Mouse (Mus musculus): Measurements from ENCODE around the gene Sec22b. TPM values are rescaled to one million over a fixed set of nuclear protein-coding genes. Genes with fewer than 3 reads are reported as not detected.
A peak's percentile ranks its signal among the peaks of the same experiment; 100 is the strongest.

Gene Sec22b
- polyA plus RNA-seq, 1 experiment from 2014 or later = 139 TPM

DNA sequence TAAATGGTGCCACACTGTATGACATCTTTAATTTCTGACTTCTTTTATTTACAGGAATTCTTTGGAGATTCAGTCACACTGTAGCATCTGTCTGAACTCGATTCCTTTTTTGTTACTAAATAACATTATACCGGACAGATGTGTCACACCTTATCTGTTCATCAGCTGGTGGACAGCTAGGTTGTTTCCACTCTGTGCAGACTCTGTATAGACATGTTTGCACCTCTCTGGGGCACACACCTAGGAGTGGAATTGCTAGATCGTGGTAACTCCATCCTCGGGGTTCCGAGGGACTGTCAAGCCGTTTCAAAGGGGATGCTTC lies 36.9 kb downstream of the Sec22b start:
- WGBS = 86% methylated on average over 6 of the region's 6 CpGs
- Histone ChIP-seq H3K27ac (peak overlapping the region; percentile 40; the same call in 1 of the 2 replicates), H3K27me3 (ENCODE audit: low read depth, poor library complexity, severe bottlenecking) (no peaks in the 10 kb centered on the region; the same call in 1 of the 2 replicates), H3K36me3 (no peaks in the 10 kb centered on the region), H3K4me3 (no peak overlapping the region), H3K9me3 (replicated peaks) (no peaks in the 10 kb centered on the region), H3K4me1 (peaks cover 78% of the 10 kb centered on the region)
- DNase-seq (ENCODE audit: low spot score) = no peak

DNA sequence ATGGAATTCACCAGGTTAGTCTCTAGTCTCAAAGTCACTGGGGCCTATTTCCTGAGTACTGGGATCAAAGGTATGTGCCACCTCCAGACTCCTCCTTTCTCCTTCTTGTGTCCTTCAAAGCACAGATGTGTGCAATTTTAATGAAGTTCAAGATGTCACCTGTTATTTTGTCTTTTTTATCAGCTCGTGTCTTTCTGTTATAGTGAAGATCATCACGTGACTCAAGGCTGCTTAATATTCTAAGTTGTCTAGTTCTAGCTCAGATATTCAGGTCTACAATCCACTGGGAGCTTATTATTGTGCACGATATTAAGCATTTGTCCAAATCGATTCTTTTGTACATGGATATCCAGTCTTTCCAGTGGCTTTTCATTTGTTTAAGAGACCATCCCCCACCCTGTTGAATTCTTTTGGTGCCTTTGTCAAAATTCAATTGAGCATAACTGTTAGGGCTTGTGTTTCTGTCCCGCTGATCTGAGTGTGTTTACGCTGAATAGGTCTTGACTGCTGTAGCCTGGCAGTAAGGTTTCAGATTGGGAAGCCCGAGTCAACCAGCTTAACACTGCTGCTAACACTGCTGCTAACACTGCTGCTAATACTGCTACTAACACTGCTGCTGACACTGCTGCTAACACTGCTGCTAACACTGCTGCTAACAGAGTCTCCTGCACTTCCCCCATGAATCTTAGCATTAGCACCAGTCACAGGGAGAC lies 38.0 kb downstream of the Sec22b start:
- 58% methylated on average over 7 of the region's 7 CpGs for WGBS
- H3K4me1 ChIP-seq = peaks cover 74% of the 10 kb centered on the region
- no peaks in the 10 kb centered on the region; the same call in 1 of the 2 replicates for H3K27me3 ChIP-seq (ENCODE audit: low read depth, poor library complexity, severe bottlenecking)
- no peak overlapping the region for H3K4me3 ChIP-seq
- H3K27ac ChIP-seq = peak overlapping the region; percentile 97
- no peaks in the 10 kb centered on the region for H3K9me3 ChIP-seq (replicated peaks)
- no peak for DNase-seq (ENCODE audit: low spot score)
- no peaks in the 10 kb centered on the region for H3K36me3 ChIP-seq

DNA sequence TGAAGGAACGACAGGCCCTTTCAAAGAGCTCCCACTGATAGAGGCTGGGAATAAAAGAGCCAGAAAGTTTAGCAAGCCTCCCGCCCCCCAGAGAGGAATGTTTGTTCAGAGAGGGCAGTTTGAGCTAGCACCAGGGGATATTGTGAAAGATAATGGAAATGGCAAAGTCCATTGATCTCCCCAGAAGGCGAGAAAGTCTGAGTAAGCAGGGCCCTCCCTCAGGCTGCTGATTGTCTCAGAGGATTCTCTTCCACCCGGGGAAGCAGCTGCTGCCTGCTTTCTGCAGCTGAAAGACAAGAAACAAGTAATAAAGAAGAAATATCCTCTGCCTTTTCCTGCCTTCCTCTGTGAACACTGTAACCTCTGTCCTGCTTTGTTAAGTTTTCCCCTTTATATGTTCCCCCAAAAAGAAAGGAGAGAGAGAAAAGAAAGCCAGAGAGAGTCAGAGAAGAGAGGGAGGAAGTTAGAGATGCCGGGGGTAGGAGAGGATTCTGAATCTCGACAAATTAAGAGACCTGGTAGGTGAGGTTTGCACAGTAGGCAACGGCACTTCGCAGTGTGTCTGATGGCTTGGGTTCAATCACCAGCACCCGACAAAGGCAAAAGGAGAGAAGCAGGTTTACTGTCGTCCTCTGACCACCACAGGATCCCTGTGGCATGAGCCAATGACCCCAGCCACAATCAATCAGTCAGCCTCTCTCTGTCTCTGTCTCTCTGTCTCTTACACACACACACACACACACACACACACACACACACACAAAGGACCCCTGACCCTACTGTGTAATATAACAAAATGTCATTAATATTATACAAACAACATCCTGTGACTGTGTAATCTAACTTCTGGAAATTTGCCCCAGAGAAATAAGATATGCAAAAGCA lies 38.9 kb downstream of the Sec22b start:
- Histone ChIP-seq H3K27me3 (ENCODE audit: low read depth, poor library complexity, severe bottlenecking) (no peaks in the 10 kb centered on the region; the same call in 1 of the 2 replicates), H3K4me1 (peaks cover 74% of the 10 kb centered on the region), H3K36me3 (no peaks in the 10 kb centered on the region), H3K27ac (peak overlapping the region; percentile 97), H3K4me3 (no peak overlapping the region), H3K9me3 (replicated peaks) (no peaks in the 10 kb centered on the region)
- DNase-seq (ENCODE audit: low spot score) = no peak
- 7% methylated on average over 10 of the region's 10 CpGs for WGBS

DNA sequence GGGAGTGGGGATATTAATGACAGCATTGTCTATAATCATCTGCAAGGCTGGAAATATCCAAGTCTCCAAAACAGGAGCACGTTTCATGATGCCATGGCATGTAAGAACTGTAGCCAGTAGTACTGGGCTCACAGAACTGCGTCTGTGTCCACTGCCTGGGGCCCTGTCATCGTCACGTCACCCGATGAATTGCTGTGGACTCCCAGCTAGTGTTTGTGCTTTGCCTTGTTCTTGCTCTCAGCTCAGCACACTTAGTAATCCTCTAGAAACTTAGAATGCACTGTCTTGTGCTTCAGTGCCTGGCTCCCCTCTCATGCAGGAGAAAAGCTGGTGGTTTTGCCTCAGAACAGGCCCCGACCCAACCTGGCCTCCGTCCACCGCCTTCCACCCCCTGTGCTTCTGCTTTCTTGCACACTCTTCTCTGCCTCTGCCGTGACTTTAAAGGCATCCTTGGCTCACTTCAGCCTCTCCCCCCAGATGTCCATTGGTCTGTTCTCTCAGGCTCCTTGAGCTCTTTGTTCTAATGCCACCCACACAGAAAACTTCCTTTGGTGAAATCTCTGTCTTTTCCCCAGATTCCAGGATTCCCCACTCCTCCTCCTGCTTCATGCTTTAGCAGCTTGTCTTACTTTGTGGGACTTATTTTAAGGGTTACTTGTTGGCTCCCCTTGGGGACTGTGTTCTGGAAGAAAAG lies 39.7 kb downstream of the Sec22b start:
- Histone ChIP-seq H3K27me3 (ENCODE audit: low read depth, poor library complexity, severe bottlenecking) (no peaks in the 10 kb centered on the region; the same call in 1 of the 2 replicates), H3K27ac (peak overlapping the region; percentile 97), H3K4me3 (no peak overlapping the region), H3K4me1 (peaks cover 66% of the 10 kb centered on the region), H3K9me3 (replicated peaks) (no peaks in the 10 kb centered on the region), H3K36me3 (no peaks in the 10 kb centered on the region)
- 28% methylated on average over 9 of the region's 9 CpGs for WGBS
- no peak for DNase-seq (ENCODE audit: low spot score)

DNA sequence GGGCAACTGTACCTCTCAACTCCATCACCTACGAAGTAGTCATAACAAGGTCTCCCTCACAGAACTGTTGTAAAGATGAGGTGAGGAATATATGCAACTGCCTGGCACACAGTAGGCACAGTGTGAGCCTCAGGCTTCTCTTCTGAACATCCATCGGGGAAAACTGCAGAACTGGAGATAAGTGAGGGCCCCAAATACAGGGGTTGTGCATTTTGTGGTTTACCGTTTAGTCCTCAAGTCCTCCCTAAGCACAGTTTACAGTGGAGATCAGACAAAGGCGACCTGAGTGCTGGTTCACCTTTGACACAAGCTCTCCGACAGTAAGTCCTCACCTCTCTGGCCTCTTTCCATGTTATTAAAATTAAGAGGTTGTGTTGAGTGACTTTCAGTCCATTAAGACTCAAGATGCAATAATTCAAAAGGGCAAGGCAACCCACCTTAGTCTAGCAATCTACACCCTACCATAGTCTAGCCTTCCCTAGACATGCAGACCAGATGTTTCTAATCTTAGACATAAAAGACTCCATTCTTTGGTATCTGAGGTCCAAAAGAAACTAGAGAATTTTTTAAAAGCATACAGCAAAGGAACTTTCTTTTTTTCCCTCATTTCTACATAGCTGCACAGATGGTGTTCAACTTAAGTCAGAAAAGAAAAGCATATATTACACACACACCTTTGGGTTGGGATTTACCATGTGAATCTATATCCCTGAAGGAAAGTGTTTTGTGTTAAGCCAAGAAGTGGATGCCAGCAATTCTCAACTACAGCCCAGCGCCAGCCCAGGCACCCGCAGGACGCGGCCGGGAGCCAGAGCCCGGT lies 40.7 kb downstream of the Sec22b start:
- H3K27ac ChIP-seq = peak overlapping the region; percentile 97
- no peak for DNase-seq (ENCODE audit: low spot score)
- H3K4me1 ChIP-seq = peaks cover 70% of the 10 kb centered on the region
- WGBS = 19% methylated on average over 11 of the region's 11 CpGs
- H3K27me3 ChIP-seq (ENCODE audit: low read depth, poor library complexity, severe bottlenecking) = no peaks in the 10 kb centered on the region
- H3K36me3 ChIP-seq = no peaks in the 10 kb centered on the region
- peak overlapping the region; percentile 43 for H3K4me3 ChIP-seq
- H3K9me3 ChIP-seq (replicated peaks) = no peaks in the 10 kb centered on the region

DNA sequence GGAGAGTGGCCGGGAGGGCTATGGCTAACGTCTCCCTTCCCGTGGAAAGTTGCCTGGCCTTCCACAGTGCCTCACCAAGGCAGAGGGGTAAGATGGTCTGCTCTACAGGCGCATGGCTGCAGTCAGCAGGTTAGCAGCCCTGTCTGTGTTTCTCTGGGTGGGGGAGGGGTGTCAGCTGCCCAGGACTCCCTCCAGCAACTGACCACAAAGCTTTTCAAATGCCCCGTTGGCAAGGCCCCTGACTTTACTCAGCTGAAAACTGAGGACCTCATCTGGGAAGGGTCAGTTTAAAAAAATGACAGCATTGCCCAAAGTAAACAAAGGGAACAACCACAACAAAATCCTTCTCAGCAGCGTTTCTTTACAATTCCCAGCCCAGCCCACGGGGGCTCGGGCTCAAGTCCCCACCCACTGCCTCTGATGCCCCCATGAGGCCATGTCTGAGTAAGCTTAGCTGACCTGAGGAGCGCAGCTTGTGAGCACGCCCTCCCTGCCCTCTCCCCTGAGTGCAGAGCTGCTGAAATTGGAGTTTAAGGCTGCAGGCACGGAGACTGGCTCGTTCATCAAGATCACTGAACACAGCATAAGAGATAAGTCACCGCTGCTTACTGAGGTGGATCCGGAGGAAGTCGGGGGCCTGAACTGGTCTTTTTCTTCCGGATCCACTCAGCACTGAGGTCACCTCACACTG lies 41.4 kb downstream of the Sec22b start:
- peak; percentile 77 for DNase-seq (ENCODE audit: low spot score)
- Histone ChIP-seq H3K36me3 (no peaks in the 10 kb centered on the region), H3K9me3 (replicated peaks) (no peaks in the 10 kb centered on the region), H3K4me3 (peak overlapping the region; percentile 43), H3K27ac (peak overlapping the region; percentile 97), H3K4me1 (peaks cover 68% of the 10 kb centered on the region), H3K27me3 (ENCODE audit: low read depth, poor library complexity, severe bottlenecking) (no peaks in the 10 kb centered on the region)
- WGBS = 7% methylated on average over 16 of the region's 16 CpGs

DNA sequence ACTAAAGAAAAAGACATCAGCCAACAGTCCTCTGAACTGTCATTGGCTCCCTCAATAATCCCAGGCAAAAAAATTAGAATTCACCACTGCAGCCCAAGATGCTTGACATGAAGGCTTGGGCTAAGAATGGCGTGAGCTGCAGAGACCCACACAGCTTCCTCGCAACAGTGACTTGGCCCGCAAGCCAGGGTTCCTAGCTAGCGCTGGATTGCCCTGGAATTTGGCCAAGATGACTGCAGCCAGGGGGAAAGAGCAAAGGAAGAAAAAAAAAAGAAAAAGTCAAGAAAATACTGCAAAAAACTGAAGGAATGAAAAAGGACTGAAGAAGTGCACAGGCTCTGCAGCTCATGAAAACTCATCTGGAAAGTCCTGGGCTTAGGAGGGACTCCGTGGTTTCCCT lies 43.5 kb downstream of the Sec22b start:
- DNase-seq (ENCODE audit: low spot score) = no peak
- Histone ChIP-seq H3K9me3 (replicated peaks) (no peaks in the 10 kb centered on the region), H3K36me3 (no peaks in the 10 kb centered on the region), H3K27me3 (ENCODE audit: low read depth, poor library complexity, severe bottlenecking) (no peaks in the 10 kb centered on the region), H3K27ac (no peak overlapping the region), H3K4me1 (peaks cover 52% of the 10 kb centered on the region), H3K4me3 (no peak overlapping the region)
- 94% methylated on average over 5 of the region's 5 CpGs for WGBS

DNA sequence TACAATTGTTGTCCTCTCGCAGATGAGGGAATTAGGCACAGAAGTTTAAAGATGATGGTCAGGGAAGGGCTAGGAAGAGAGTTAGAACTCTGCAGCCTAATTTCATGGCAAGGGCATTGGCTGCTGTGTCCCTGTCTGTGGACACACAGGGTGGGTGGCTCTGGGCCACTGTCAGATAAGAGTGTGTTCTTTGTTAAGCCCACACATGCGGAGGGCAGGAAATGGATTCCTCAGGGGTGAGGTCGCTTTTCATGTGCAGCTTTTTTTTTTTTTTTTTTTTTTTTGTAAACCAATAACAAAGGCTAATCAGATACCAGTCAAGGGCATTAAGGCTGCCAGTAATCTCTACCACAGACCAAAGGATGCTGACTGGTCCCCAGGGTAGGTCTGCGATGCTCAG lies 45.4 kb downstream of the Sec22b start:
- no peak for DNase-seq (ENCODE audit: low spot score)

DNA sequence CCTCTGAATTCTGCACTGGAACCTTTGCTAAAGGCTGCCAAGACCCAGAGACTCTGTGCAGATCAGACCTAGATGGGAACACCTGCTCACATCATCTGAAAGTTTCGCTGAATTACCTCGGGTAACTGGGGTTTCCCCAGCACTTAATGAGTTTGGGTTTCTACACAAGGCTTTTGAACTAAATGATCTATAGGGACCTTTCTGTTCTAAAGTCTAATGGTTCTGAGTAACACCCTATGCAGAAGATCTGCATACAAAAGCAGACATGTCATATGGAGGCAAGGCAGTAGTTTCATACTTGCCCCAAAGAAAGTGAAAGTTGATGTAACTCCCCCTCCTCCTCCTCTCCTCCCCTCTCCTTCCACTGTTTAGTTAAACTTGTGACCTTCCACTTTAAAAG lies 47.5 kb downstream of the Sec22b start:
- Histone ChIP-seq H3K36me3 (no peaks in the 10 kb centered on the region), H3K9me3 (replicated peaks) (no peaks in the 10 kb centered on the region), H3K4me1 (peaks cover 16% of the 10 kb centered on the region; the same call in 1 of the 2 replicates), H3K27ac (no peak overlapping the region), H3K27me3 (ENCODE audit: low read depth, poor library complexity, severe bottlenecking) (no peaks in the 10 kb centered on the region), H3K4me3 (no peak overlapping the region)
- DNase-seq (ENCODE audit: low spot score) = no peak
- 83% methylated on average over 2 of the region's 2 CpGs for WGBS

More for the DNA sequence above, 45.4 kb downstream of the Sec22b start:
- no peaks in the 10 kb centered on the region for H3K9me3 ChIP-seq (replicated peaks)
- WGBS = 42% methylated on average over 4 of the region's 4 CpGs
- H3K4me1 ChIP-seq = peaks cover 32% of the 10 kb centered on the region
- H3K4me3 ChIP-seq = no peak overlapping the region
- peak overlapping the region; percentile 6; the same call in 1 of the 2 replicates for H3K27ac ChIP-seq
- H3K36me3 ChIP-seq = no peaks in the 10 kb centered on the region
- H3K27me3 ChIP-seq (ENCODE audit: low read depth, poor library complexity, severe bottlenecking) = no peaks in the 10 kb centered on the region

DNA sequence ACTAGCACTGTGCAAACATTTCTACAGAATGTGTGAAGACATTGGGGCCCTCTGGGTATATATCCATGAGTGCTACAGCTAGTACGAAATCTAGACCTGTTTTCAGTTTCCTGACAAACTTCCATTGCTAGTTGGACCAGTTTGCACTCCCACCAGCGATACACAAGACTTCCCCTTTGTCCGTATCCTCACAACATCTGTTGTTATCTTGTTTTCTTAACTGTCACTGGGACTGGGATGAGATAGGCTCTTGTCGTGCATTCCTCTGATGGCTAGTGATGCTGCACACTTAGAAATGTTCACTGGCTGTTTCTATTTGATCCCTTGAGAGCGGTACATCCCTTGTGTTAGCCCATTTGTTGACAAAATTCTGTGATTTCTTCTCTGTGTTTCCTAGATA lies 49.0 kb downstream of the Sec22b start:
- no peaks in the 10 kb centered on the region for H3K36me3 ChIP-seq
- H3K4me3 ChIP-seq = no peak overlapping the region
- no peak overlapping the region for H3K27ac ChIP-seq
- no peak for DNase-seq (ENCODE audit: low spot score)
- peaks cover 10% of the 10 kb centered on the region; the same call in 1 of the 2 replicates for H3K4me1 ChIP-seq
- no peaks in the 10 kb centered on the region for H3K27me3 ChIP-seq (ENCODE audit: low read depth, poor library complexity, severe bottlenecking)
- WGBS = 80% methylated on average over 5 of the region's 5 CpGs
- no peaks in the 10 kb centered on the region; the same call in 1 of the 2 replicates for H3K9me3 ChIP-seq (replicated peaks)

DNA sequence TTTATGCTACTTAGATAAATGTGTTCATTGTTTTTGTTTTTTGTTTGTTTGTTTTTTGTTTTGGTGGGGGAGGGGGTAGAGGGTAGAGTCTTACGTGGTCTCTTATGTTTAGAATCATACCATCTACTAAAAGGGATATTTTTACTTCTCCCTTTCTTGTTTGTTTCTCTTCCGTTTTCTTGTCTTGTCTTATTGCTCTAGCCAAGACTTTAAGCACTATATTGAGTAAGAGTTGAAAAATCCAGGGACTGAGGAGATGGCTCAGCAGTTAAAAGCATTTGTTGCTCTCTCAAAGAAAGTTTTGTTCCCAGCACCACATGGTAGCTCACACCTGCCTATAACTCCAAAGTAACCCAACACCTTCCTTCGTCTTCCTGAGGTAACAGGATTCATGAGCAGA lies 50.1 kb downstream of the Sec22b start:
- H3K4me1 ChIP-seq = peaks cover 10% of the 10 kb centered on the region; the same call in 1 of the 2 replicates
- no peaks in the 10 kb centered on the region for H3K27me3 ChIP-seq (ENCODE audit: low read depth, poor library complexity, severe bottlenecking)
- no peak for DNase-seq (ENCODE audit: low spot score)
- H3K36me3 ChIP-seq = no peaks in the 10 kb centered on the region
- 83% methylated on average over 3 of the region's 3 CpGs for WGBS
- H3K9me3 ChIP-seq (replicated peaks) = no peaks in the 10 kb centered on the region; the same call in 1 of the 2 replicates
- no peak overlapping the region for H3K27ac ChIP-seq
- no peak overlapping the region for H3K4me3 ChIP-seq

DNA sequence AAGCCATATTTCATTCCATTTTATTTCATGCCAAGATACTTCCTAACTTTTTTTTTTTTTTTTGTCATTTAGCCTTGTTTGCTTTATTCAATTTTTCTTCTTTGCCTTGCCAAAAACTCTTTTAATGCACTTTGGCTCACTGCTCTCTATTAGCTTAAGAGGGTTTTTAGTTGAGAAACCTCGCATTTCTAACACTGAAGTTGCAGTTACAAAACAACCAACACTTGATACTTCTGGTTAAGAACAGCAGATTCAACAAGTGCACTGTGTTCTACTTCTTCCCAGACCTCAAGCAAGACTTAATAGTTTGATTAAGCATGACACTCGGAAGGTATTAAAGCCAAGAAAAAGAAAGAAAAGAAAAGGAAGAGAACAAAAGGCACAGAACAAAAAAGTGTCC lies 52.2 kb downstream of the Sec22b start:
- peaks cover 7% of the 10 kb centered on the region for H3K4me1 ChIP-seq
- WGBS = 94% methylated on average over 2 of the region's 2 CpGs
- DNase-seq (ENCODE audit: low spot score) = no peak

More for the DNA sequence above, 52.2 kb downstream of the Sec22b start:
- Histone ChIP-seq H3K27ac (no peak overlapping the region), H3K9me3 (replicated peaks) (no peaks in the 10 kb centered on the region; the same call in 1 of the 2 replicates), H3K4me3 (no peak overlapping the region), H3K36me3 (no peaks in the 10 kb centered on the region), H3K27me3 (ENCODE audit: low read depth, poor library complexity, severe bottlenecking) (no peaks in the 10 kb centered on the region)

All from limb, embryonic 10.5 days (tissue).